Mouse (Mus musculus) cortical plate, adult 2 months (tissue): ENCODE results near the gene Adipoq. TPM values are rescaled to one million over a fixed set of nuclear protein-coding genes. Genes with fewer than 3 reads are reported as not detected.

Experiments used
- H3K27ac ChIP-seq: fragments of 200-500 bp; 2 replicates; pipeline ENCODE4 v1.5.1; 2012; ENCODE audit warnings: low read length, control low read depth, inconsistent platforms; ENCODE audit not compliant: insufficient read depth
- H3K4me1 ChIP-seq: fragments of 200-500 bp; 2 replicates; pipeline ENCODE4 v1.6.1; 2011; ENCODE audit warnings: low read length; ENCODE audit not compliant: control insufficient read depth, insufficient read depth
- H3K4me3 ChIP-seq: fragments of 200-500 bp; 2 replicates; pipeline ENCODE4 v1.5.1; 2011; ENCODE audit warnings: mild to moderate bottlenecking, low read length, control low read depth; ENCODE audit not compliant: insufficient read depth
- CTCF ChIP-seq: fragments of 200-500 bp; IDR thresholded peaks from 2 replicates; pipeline ENCODE4 v1.5.1; 2011; ENCODE audit warnings: mild to moderate bottlenecking, control low read depth, low read length; ENCODE audit not compliant: insufficient read depth; ENCODE audit errors: extremely low read depth
- POLR2A ChIP-seq: fragments of 200-500 bp; IDR thresholded peaks from 2 replicates; pipeline ENCODE4 v1.6.1; 2011; ENCODE audit warnings: mild to moderate bottlenecking, low read length, control low read depth; ENCODE audit not compliant: insufficient read depth; ENCODE audit errors: extremely low read depth
- polyA plus RNA-seq: library from polyadenylated mRNA; depleted of rRNA; stranded (reverse); fragments of >200 nt; gene quantifications from 2 replicates; pipeline ENCODE4 v1.2.3, GENCODE M21; 2012; rRNA removed

Adipoq gene
- polyA plus RNA-seq, 1 experiment, result 0.15 TPM

DNA sequence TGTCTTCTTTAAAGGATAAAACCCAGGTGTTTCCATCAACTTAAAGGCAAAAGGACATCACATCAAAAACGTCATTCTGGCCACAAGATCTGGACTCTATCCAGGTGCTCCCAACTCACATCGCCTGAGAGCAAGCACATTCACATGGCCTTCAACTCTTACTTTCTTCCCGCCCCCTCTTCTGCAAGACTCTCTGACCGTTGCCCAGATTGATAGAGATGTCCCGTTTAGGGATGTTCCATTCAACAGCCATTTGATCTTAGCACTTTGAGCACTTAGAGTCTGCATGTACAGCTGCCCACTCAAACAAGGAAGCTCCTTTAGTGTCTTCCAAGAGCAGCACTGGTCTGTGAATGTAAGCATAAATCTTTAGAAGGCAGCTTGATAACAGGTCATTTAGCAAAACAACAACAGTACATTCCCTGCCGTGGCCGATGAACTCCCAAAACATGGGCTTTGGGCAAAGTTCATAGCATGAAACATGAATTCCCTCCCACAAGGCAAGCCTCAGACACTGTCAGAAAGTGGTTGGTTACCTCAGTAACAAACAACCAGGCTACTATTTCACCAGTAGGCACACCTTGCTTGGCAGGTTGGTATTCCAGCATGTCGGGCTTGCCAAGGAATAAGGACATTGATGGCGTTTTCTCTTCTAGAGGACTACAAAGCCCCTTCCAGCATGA is 45.4 kb downstream of the Adipoq start:
- Histone ChIP-seq H3K4me1 (no peaks in the 10 kb centered on the region), H3K4me3 (no peak overlapping the region), H3K27ac (no peak overlapping the region)
- no peak for TF ChIP-seq CTCF

DNA sequence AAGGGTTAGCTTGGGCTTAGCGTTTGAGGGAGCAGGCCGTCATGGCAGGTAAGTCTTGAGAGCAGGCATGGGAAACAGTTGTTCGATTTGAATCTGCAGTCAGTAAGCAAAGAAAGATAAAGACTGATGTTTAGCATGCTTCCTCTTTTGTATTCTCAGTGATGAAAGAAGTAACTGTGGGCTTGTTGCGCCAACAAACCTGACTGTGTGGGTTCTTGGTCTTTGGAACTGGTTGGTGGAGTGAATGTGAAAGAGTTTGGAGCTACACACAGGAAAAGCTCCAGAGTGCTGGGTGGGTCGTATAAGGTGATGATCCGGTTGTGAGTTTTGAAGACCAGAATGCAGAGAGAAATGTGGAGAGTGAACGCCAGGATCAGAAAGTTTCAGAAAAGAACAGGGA is 49.3 kb downstream of the Adipoq start:
- no peak overlapping the region for H3K27ac ChIP-seq
- H3K4me3 ChIP-seq, result no peak overlapping the region
- TF ChIP-seq POLR2A, result no peak
- no peak for TF ChIP-seq CTCF
- no peaks in the 10 kb centered on the region for H3K4me1 ChIP-seq

DNA sequence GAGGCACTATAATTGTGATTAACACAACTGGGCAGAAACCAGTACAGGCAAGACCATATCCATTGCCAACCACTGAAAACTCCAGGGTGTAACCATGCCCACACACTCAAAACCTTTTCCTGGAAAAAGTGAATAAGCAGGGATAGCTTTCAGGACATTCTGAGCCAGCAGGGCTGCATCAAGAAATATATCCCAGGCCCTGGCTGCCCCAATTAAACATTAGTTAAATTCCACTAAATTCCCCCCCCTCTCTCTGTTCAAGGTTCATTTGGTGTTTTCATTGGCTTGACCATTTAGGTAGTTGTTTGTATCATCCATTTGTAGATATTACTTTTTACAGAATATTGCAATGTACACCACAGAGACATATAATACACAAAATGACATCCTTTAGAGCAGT is 50.0 kb downstream of the Adipoq start:
- no peaks in the 10 kb centered on the region for H3K4me1 ChIP-seq
- no peak overlapping the region for H3K4me3 ChIP-seq
- no peak overlapping the region for H3K27ac ChIP-seq
- TF ChIP-seq CTCF, result no peak

DNA sequence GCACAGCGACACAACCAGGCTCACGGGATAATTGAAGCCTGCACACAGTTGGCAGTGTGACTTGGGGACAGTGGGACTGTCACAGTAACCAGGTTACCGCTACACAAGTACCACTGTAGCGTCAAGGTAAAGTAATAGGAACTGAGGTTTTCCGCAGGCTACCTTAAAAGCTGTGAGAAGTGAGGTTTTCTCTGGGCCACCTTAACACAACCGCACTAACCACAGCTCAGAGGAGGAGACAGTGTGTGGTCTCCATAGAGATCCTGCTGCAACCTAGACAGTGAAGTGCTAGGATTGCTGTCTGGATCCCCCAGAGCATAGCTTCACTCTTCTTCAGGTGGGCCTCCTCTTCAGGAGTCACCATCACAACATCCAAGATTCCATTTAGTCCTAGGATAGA is 50.5 kb downstream of the Adipoq start:
- no peak overlapping the region for H3K27ac ChIP-seq
- no peaks in the 10 kb centered on the region for H3K4me1 ChIP-seq
- H3K4me3 ChIP-seq, result no peak overlapping the region
- TF ChIP-seq CTCF, result no peak
- no peak for TF ChIP-seq POLR2A

DNA sequence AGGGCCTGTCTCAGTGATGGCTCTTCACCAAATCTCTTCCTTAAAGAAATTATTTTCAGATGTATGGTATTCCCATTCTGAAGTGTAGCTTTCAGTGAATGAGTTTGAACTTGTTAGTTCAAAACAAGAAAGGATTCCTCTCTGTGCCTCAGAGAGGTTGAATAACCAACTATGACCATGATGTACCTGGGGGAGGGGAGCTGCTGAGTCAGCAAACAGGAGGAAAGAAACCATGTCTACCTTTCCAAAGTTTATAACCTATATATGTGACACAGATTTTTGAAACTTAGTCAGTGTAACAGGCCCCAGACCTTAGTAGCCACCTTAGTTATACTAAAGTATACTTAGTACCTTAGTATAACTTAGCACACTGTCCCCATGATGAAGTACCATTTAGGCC is 55.2 kb downstream of the Adipoq start:
- no peaks in the 10 kb centered on the region for H3K4me1 ChIP-seq
- no peak overlapping the region for H3K4me3 ChIP-seq
- TF ChIP-seq POLR2A (no peak), CTCF (no peak)
- no peak overlapping the region for H3K27ac ChIP-seq

Other genes with a start within 250 kb of the Adipoq start
- 0.13 and 0.19 TPM in 2 replicates for gene Fetub, start 228.2 kb upstream of the Adipoq start, polyA plus RNA-seq
- gene Hrg, start 195.5 kb upstream of the Adipoq start, polyA plus RNA-seq, result not detected in 2 replicates
- not detected in 2 replicates for gene Kng2, start 117.1 kb upstream of the Adipoq start, polyA plus RNA-seq
- 0.08 TPM in 1 of 2 replicates, not detected in the other for gene Kng1, start 88.7 kb upstream of the Adipoq start, polyA plus RNA-seq
- 673 and 704 TPM in 2 replicates for gene Eif4a2, start 39.1 kb upstream of the Adipoq start, polyA plus RNA-seq
- 1.1 and 1.3 TPM in 2 replicates for gene Rfc4, start 18.8 kb upstream of the Adipoq start, polyA plus RNA-seq
- 13.3 and 13.5 TPM in 2 replicates for gene St6gal1, start 78.2 kb downstream of the Adipoq start, polyA plus RNA-seq